Mouse (Mus musculus) megakaryocyte, embryonic 14.5 days (primary cell): ENCODE measurements around the gene Smndc1.

Experiments used
- FLI1 ChIP-seq: IDR thresholded peaks from 2 replicates; pipeline ENCODE4 v1.6.1; 2012; ENCODE audit warnings: low read length, inconsistent platforms, mixed read lengths
- GATA1 ChIP-seq: IDR thresholded peaks from 3 replicates; pipeline ENCODE4 v1.6.1; 2012; ENCODE audit warnings: mixed read lengths, low read length, inconsistent platforms, borderline replicate concordance

- TF ChIP-seq GATA1 (no peak), FLI1 (no peak)
These were observed 47.0 kb downstream of the Smndc1 start for GRCm38 (mm10) chr19:53343174-53343881.
